Mouse (Mus musculus): Measurements from ENCODE around the gene Tet3.

- no peak for TF ChIP-seq POLR2A (IDR thresholded peaks at IDR 0.05; ENCODE audit: borderline replicate concordance, low read depth, low read length)
- no peak for TF ChIP-seq CTCF (IDR thresholded peaks at IDR 0.05; ENCODE audit: low read depth, low read length)
Observed at GRCm38 (mm10) chr6:83352666-83353410, 106.0 kb downstream of the Tet3 start.
